12 mouse cellular contexts compared by ENCODE assay signal in genomic region chr1:179951597-179951996, GRCm38 (mm10). TPM values are rescaled to one million over a fixed set of nuclear protein-coding genes. Genes with fewer than 3 reads are reported as not detected.
DNase-seq lines count a peak whose midpoint lies in the region; ATAC-seq lines count a peak whose summit lies in the region.
"Had no signal": no experiment of that assay in that cellular context is flagged by ENCODE, and none has a peak within 500 bp of the region (broad histone marks: within the 10 kb centered on the region; RNA-seq: fewer than 3 reads in every experiment).

No protein-coding gene starts in this region.

- 0 out of 2 replicates have a peak overlapping the region, but pooled peaks have one; percentile 20 for H3K27ac ChIP-seq in forebrain, embryonic 12.5 days
- H3K27ac ChIP-seq in hindbrain, embryonic 15.5 days (replicated peaks) = no peak overlapping the region

- peaks cover 4% of the 10 kb centered on the region; the same call in 1 of the 2 replicates for H3K4me1 ChIP-seq in forebrain, embryonic 12.5 days
- no peaks in the 10 kb centered on the region for H3K4me1 ChIP-seq in hindbrain, embryonic 15.5 days (replicated peaks)

- peak; percentile 25 for DNase-seq in embryo, embryonic 10 days (ENCODE audit: low spot score)
- no peak for DNase-seq in embryo, embryonic 9.5 days (ENCODE audit: extremely low spot score)
- peak; percentile 52 to 70 for DNase-seq in cerebellum, adult 18-20 months
- DNase-seq in thymus, adult 18-20 months = no peak
- DNase-seq in right cerebral cortex, adult 2 months (ENCODE audit: low spot score in 2 of 2) = no peak
- DNase-seq: adrenal gland, adult 8-10 months; liver, postnatal 0 days had no signal

- H3K4me3 ChIP-seq in forebrain, embryonic 12.5 days (replicated peaks) = no peak overlapping the region
- no peak overlapping the region for H3K4me3 ChIP-seq in hindbrain, embryonic 15.5 days
- H3K4me3 ChIP-seq: myocyte had no signal

- ATAC-seq in forebrain, embryonic 12.5 days (ENCODE audit: low FRiP score) = peak; percentile 72
- ATAC-seq in hindbrain, embryonic 15.5 days (ENCODE audit: low FRiP score, low read depth) = peak; percentile 63; the same call in 1 of the 2 replicates
- no peak for ATAC-seq in inflammation-experienced regulatory T-cells, adult 6 months
- ATAC-seq: liver, postnatal 0 days had no signal

- H3K4me2 ChIP-seq in forebrain, embryonic 12.5 days = no peak overlapping the region
- no peak overlapping the region for H3K4me2 ChIP-seq in hindbrain, embryonic 15.5 days
- H3K4me2 ChIP-seq: heart, embryonic 11.5 days had no signal

- no peak overlapping the region for H3K9ac ChIP-seq in forebrain, embryonic 12.5 days
- no peak overlapping the region for H3K9ac ChIP-seq in hindbrain, embryonic 15.5 days
- H3K9ac ChIP-seq: liver, postnatal 0 days had no signal

- WGBS in forebrain, embryonic 12.5 days = 38% methylated on average over 7 of the region's 7 CpGs
- 31% methylated on average over 7 of the region's 7 CpGs for WGBS in hindbrain, embryonic 15.5 days

- no peaks in the 10 kb centered on the region for H3K9me3 ChIP-seq in forebrain, embryonic 12.5 days
- H3K9me3 ChIP-seq in hindbrain, embryonic 15.5 days = no peaks in the 10 kb centered on the region

- no peaks in the 10 kb centered on the region for H3K36me3 ChIP-seq in forebrain, embryonic 12.5 days (replicated peaks)
- H3K36me3 ChIP-seq in hindbrain, embryonic 15.5 days = no peaks in the 10 kb centered on the region

- H3K27me3 ChIP-seq in forebrain, embryonic 12.5 days = peaks cover 5% of the 10 kb centered on the region; the same call in 1 of the 2 replicates
- no peaks in the 10 kb centered on the region for H3K27me3 ChIP-seq in hindbrain, embryonic 15.5 days

RNA-seq across cellular contexts. Expression of gene Cdc42bpa, which starts 8.7 kb away (rescaled TPM):
- 18.5 and 24.0 TPM in 2 replicates for polyA plus RNA-seq in forebrain, embryonic 12.5 days (2016; fragmentation: Nextera tagmentation; extraction: Ambion mirVana)
- polyA plus RNA-seq in hindbrain, embryonic 15.5 days (2015; fragmentation: Nextera tagmentation; extraction: Ambion mirVana) = 26.0 and 29.2 TPM in 2 replicates
- polyA plus RNA-seq in inflammation-experienced regulatory T-cells, adult 6 months (2017; shearing (Covaris generic)) = under 1 TPM in 2 of 3 experiments, not detected in 1; 0.16 to 0.83 TPM

Comparison
In these comparisons a context has a peak if more than half of its experiments do, and no peak if none do; other contexts are left out.
1. DNase-seq: peak in embryo, embryonic 10 days (single experiment) and cerebellum, adult 18-20 months (2 of 2); none in embryo, embryonic 9.5 days (single experiment), thymus, adult 18-20 months (0 of 2) and right cerebral cortex, adult 2 months (0 of 2).
2. RNA of gene Cdc42bpa, which starts 8.7 kb away (polyA plus RNA-seq): 26.0 to 29.2 TPM in hindbrain, embryonic 15.5 days and 18.5 to 24.0 TPM in forebrain, embryonic 12.5 days; 0.16 to 0.83 TPM in inflammation-experienced regulatory T-cells, adult 6 months; every median in the first group is over 10 times any median in the second.